17 mouse cellular contexts compared by ENCODE assay signal in the genomic region with DNA sequence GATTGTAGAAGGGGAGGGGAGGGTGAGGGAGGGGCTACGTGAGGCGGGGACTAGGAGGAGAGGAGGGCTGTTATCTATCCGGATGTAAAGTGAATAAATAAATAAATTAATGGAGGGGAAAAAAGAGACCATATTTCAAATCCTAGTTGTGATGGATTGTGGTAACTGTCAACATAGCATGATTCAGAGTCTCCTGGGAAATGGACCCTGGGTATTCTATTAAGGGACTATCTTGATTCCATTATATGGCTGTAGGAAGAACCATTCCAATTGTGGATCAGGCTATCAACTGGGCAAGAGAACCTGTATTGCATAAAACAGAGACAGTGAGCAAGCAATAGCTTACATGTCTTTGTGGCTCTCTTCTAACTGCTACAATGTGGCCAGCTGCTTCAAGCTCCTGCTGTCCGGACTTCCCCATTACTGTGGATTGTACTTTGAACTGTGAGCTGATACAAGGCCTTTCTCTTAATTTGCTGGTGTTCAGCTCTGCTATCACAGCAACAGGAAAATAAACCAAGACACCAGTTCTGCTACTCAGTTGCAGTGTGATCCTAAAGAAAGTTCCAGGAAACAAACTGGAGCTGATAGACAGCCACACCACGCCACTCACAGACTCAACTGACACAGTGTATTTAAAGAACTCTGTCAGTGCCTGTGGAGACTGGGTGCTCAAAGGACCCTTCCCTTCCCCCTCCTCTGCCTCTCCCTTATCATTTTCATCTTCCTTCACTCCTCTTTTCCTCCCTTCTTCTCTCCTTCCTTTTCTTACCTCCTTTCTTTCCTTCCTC.
DNase-seq lines count a peak whose midpoint lies in the region; ATAC-seq and TF ChIP-seq lines count a peak whose summit lies in the region.
"Had no signal": no experiment of that assay in that cellular context is flagged by ENCODE, and none has a peak within 500 bp of the region (broad histone marks: within the 10 kb centered on the region; RNA-seq: fewer than 3 reads in every experiment).

No protein-coding gene starts in this region.

- no peak for TF ChIP-seq EP300 in liver, embryonic 14.5 days (IDR thresholded peaks at IDR 0.05; ENCODE audit: low read depth)

- no peak for ATAC-seq in limb, embryonic 12.5 days (ENCODE audit: insufficient number of reproducible peaks, insufficient read depth, low FRiP score, low TSS enrichment, low read depth)
- ATAC-seq in granulocyte monocyte progenitor cell, adult 5-6 weeks (replicated peaks; ENCODE audit: poor library complexity, severe bottlenecking), result peak; percentile 72
- no peak for ATAC-seq in liver, embryonic 14.5 days (ENCODE audit: insufficient read depth)
- peak; percentile 52; the same call in 1 of the 2 replicates for ATAC-seq in stomach, embryonic 16.5 days (ENCODE audit: insufficient read depth, low FRiP score)
- ATAC-seq in hindbrain, embryonic 13.5 days (ENCODE audit: low FRiP score), result no peak
- ATAC-seq: lung, postnatal 0 days; midbrain, embryonic 16.5 days had no signal

- DNase-seq in limb, embryonic 10.5 days (ENCODE audit: low spot score), result no peak
- no peak for DNase-seq in liver, embryonic 14.5 days (ENCODE audit: low read depth in 3 of 3, low spot score in 3 of 3)
- DNase-seq in adrenal gland, postnatal 4 days (ENCODE audit: low spot score in 2 of 2), result no peak
- no peak for DNase-seq in layer of hippocampus, adult 18-20 months (ENCODE audit: low spot score in 2 of 2)
- DNase-seq: cerebellum, adult 2 months; gastrocnemius, adult 2 months; spleen, adult 18-20 months had no signal

- no peaks in the 10 kb centered on the region for H3K27me3 ChIP-seq in limb, embryonic 12.5 days
- H3K27me3 ChIP-seq in limb, embryonic 10.5 days (ENCODE audit: low read depth, poor library complexity, severe bottlenecking), result no peaks in the 10 kb centered on the region
- no peaks in the 10 kb centered on the region for H3K27me3 ChIP-seq in liver, embryonic 14.5 days (ENCODE audit: control insufficient read depth, insufficient read depth, low read length)
- no peaks in the 10 kb centered on the region for H3K27me3 ChIP-seq in stomach, embryonic 16.5 days (ENCODE audit: control insufficient read depth, insufficient read depth, low read length)
- peaks cover 34% of the 10 kb centered on the region for H3K27me3 ChIP-seq in hindbrain, embryonic 13.5 days

- H3K4me3 ChIP-seq in limb, embryonic 12.5 days (replicated peaks), result no peak overlapping the region
- H3K4me3 ChIP-seq in limb, embryonic 10.5 days, result no peak overlapping the region
- no peak overlapping the region for H3K4me3 ChIP-seq in liver, embryonic 14.5 days (ENCODE audit: insufficient read depth in 1 of 2, low read depth in 2 of 2, low read length in 2 of 2)
- no peak overlapping the region for H3K4me3 ChIP-seq in stomach, embryonic 16.5 days (replicated peaks; ENCODE audit: low read length)
- H3K4me3 ChIP-seq in hindbrain, embryonic 13.5 days, result no peak overlapping the region
- H3K4me3 ChIP-seq: forebrain, embryonic 12.5 days; gastrocnemius, adult 2 months; hindbrain, embryonic 12.5 days; neural tube, embryonic 13.5 days had no signal

- 0 out of 2 replicates have a peak overlapping the region, but pooled peaks have one; percentile 7 for H3K27ac ChIP-seq in limb, embryonic 12.5 days
- no peak overlapping the region for H3K27ac ChIP-seq in limb, embryonic 10.5 days
- peak overlapping the region; percentile 10; the same call in 1 of the 2 replicates for H3K27ac ChIP-seq in liver, embryonic 14.5 days
- peak overlapping the region; percentile 48 for H3K27ac ChIP-seq in stomach, embryonic 16.5 days (ENCODE audit: low read length)
- no peak overlapping the region for H3K27ac ChIP-seq in hindbrain, embryonic 13.5 days
- H3K27ac ChIP-seq: forebrain, embryonic 12.5 days; gastrocnemius, adult 2 months; hindbrain, embryonic 12.5 days; neural tube, embryonic 13.5 days had no signal

- no peak overlapping the region for H3K4me2 ChIP-seq in limb, embryonic 12.5 days
- peak overlapping the region; percentile 16; the same call in 1 of the 2 replicates for H3K4me2 ChIP-seq in liver, embryonic 14.5 days (ENCODE audit: low read depth)
- H3K4me2 ChIP-seq in stomach, embryonic 16.5 days (ENCODE audit: low read depth, low read length), result no peak overlapping the region
- no peak overlapping the region for H3K4me2 ChIP-seq in hindbrain, embryonic 13.5 days
- H3K4me2 ChIP-seq: forebrain, embryonic 12.5 days; heart, embryonic 11.5 days; hindbrain, embryonic 12.5 days; neural tube, embryonic 13.5 days had no signal

- H3K9ac ChIP-seq in limb, embryonic 12.5 days (replicated peaks), result no peak overlapping the region
- no peak overlapping the region for H3K9ac ChIP-seq in liver, embryonic 14.5 days (replicated peaks)
- no peak overlapping the region for H3K9ac ChIP-seq in stomach, embryonic 16.5 days (ENCODE audit: low read length)
- no peak overlapping the region for H3K9ac ChIP-seq in hindbrain, embryonic 13.5 days
- H3K9ac ChIP-seq: forebrain, embryonic 12.5 days; hindbrain, embryonic 12.5 days; neural tube, embryonic 13.5 days had no signal

- H3K36me3 ChIP-seq in limb, embryonic 12.5 days, result no peaks in the 10 kb centered on the region
- H3K36me3 ChIP-seq in limb, embryonic 10.5 days, result no peaks in the 10 kb centered on the region
- H3K36me3 ChIP-seq in liver, embryonic 14.5 days (replicated peaks; ENCODE audit: control insufficient read depth, insufficient read depth, low read depth), result no peaks in the 10 kb centered on the region
- H3K36me3 ChIP-seq in stomach, embryonic 16.5 days (ENCODE audit: control insufficient read depth, insufficient read depth, low read length), result no peaks in the 10 kb centered on the region
- no peaks in the 10 kb centered on the region for H3K36me3 ChIP-seq in hindbrain, embryonic 13.5 days
- H3K36me3 ChIP-seq: forebrain, embryonic 12.5 days; hindbrain, embryonic 12.5 days; neural tube, embryonic 13.5 days had no signal

- H3K4me1 ChIP-seq in limb, embryonic 12.5 days (replicated peaks), result peaks cover 44% of the 10 kb centered on the region
- H3K4me1 ChIP-seq in limb, embryonic 10.5 days, result peaks cover 36% of the 10 kb centered on the region
- peaks cover 8 to 37% of the 10 kb centered on the region in 2 experiments for H3K4me1 ChIP-seq in liver, embryonic 14.5 days (replicated peaks; ENCODE audit: control insufficient read depth in 2 of 2, insufficient read depth in 2 of 2, low read length in 1 of 2)
- peaks cover 24% of the 10 kb centered on the region for H3K4me1 ChIP-seq in stomach, embryonic 16.5 days (ENCODE audit: control insufficient read depth, insufficient read depth, low read length)
- peaks cover 49% of the 10 kb centered on the region for H3K4me1 ChIP-seq in hindbrain, embryonic 13.5 days (replicated peaks)

- H3K9me3 ChIP-seq in limb, embryonic 12.5 days, result no peaks in the 10 kb centered on the region
- no peaks in the 10 kb centered on the region for H3K9me3 ChIP-seq in limb, embryonic 10.5 days (replicated peaks)
- no peaks in the 10 kb centered on the region for H3K9me3 ChIP-seq in liver, embryonic 14.5 days (ENCODE audit: control insufficient read depth, low read length)
- no peaks in the 10 kb centered on the region for H3K9me3 ChIP-seq in stomach, embryonic 16.5 days (replicated peaks; ENCODE audit: control insufficient read depth, low read length)
- no peaks in the 10 kb centered on the region for H3K9me3 ChIP-seq in hindbrain, embryonic 13.5 days
- H3K9me3 ChIP-seq: forebrain, embryonic 12.5 days; hindbrain, embryonic 12.5 days; neural tube, embryonic 13.5 days had no signal

- WGBS in limb, embryonic 12.5 days, result 67% methylated on average over 5 of the region's 5 CpGs
- WGBS in limb, embryonic 10.5 days, result 78% methylated on average over 5 of the region's 5 CpGs
- WGBS in liver, embryonic 14.5 days (ENCODE audit: insufficient replicate concordance), result 16% methylated on average over 5 of the region's 5 CpGs
- 43% methylated on average over 5 of the region's 5 CpGs for WGBS in stomach, embryonic 16.5 days
- WGBS in hindbrain, embryonic 13.5 days, result 38% methylated on average over 5 of the region's 5 CpGs

- TF ChIP-seq CTCF in liver, embryonic 14.5 days (IDR thresholded peaks at IDR 0.05; ENCODE audit: low read depth), result no peak

Comparison
In these comparisons a context has a peak if more than half of its experiments do, and no peak if none do; other contexts are left out.
1. H3K27ac ChIP-seq: peak in limb, embryonic 12.5 days (single experiment), liver, embryonic 14.5 days (single experiment) and stomach, embryonic 16.5 days (single experiment); none in limb, embryonic 10.5 days (single experiment) and hindbrain, embryonic 13.5 days (single experiment).
2. ATAC-seq: peak in granulocyte monocyte progenitor cell, adult 5-6 weeks (single experiment) and stomach, embryonic 16.5 days (single experiment); none in limb, embryonic 12.5 days (single experiment), liver, embryonic 14.5 days (single experiment) and hindbrain, embryonic 13.5 days (single experiment).